Mouse (Mus musculus) heart, adult 2 months (tissue): ENCODE measurements around the gene Slc5a9. TPM values are rescaled to one million over a fixed set of nuclear protein-coding genes. Genes with fewer than 3 reads are reported as not detected.
A peak's percentile ranks its signal among the peaks of the same experiment; 100 is the strongest.
"Not testable (repeated sequence)": the region's sequence is repeated elsewhere in the genome, so short reads cannot be mapped to it uniquely, and the experiment has no call there.

ENCODE experiments used
- DNase-seq, 2 experiments: peaks; one replicate each; pipeline ENCODE4 v3.0.0; 2021
- H3K27ac ChIP-seq: fragments of 200-600 bp; 2 replicates; pipeline ENCODE4 v1.8.1; 2022
- H3K27me3 ChIP-seq: fragments of 200-500 bp; 2 replicates; pipeline ENCODE4 v1.6.1; 2012; ENCODE audit warnings: mild to moderate bottlenecking, low read length, inconsistent platforms, mixed read lengths; ENCODE audit not compliant: control insufficient read depth, insufficient read depth
- H3K36me3 ChIP-seq: fragments of 200-500 bp; 2 replicates; pipeline ENCODE4 v1.6.1; 2012; ENCODE audit warnings: low read length, inconsistent platforms; ENCODE audit not compliant: control insufficient read depth, insufficient read depth
- H3K4me1 ChIP-seq: fragments of 200-500 bp; 2 replicates; pipeline ENCODE4 v1.6.1; 2011; ENCODE audit warnings: low read length; ENCODE audit not compliant: control insufficient read depth, insufficient read depth
- H3K4me3 ChIP-seq: fragments of 200-600 bp; 2 replicates; pipeline ENCODE4 v1.8.1; 2022
- H3K79me2 ChIP-seq: fragments of 200-500 bp; replicated peaks from 2 replicates; pipeline ENCODE4 v1.6.1; 2012; ENCODE audit warnings: mild to moderate bottlenecking, inconsistent platforms, low read length, moderate library complexity, mixed read lengths; ENCODE audit not compliant: control insufficient read depth, insufficient read depth
- H3K9ac ChIP-seq: fragments of 200-500 bp; 2 replicates; pipeline ENCODE4 v1.6.1; 2012; ENCODE audit warnings: low read depth, mild to moderate bottlenecking, control low read depth, inconsistent platforms, low read length, mixed read lengths
- CTCF ChIP-seq: fragments of 200-600 bp; IDR thresholded peaks from 2 replicates; pipeline ENCODE4 v1.8.1; 2022; ENCODE audit warnings: antibody characterized with exemption, mild to moderate bottlenecking, moderate library complexity
- EP300 ChIP-seq: fragments of 200-500 bp; IDR thresholded peaks from 2 replicates; pipeline ENCODE4 v1.6.1; 2011; ENCODE audit warnings: low read depth, low read length, control low read depth; ENCODE audit not compliant: insufficient read depth
- POLR2A ChIP-seq: fragments of 200-500 bp; IDR thresholded peaks from 2 replicates; pipeline ENCODE4 v1.6.1; 2011; ENCODE audit warnings: mild to moderate bottlenecking, low read depth, low read length, control low read depth; ENCODE audit not compliant: insufficient read depth
- WGBS: fragments of 180-500 bp; shearing (Covaris S2); methylation state at CpG from one replicate; pipeline ENCODE4 v1.1.7; 2018; 5-methylcytosine and 5-hydroxymethylcytosine counted together
- intact Hi-C: fragments of 180-260 bp; cut with DNase I; formaldehyde crosslinking; loops from one replicate; pipeline ENCODE4 v1.15.1; 2025
- long read RNA-seq: library from polyadenylated mRNA; stranded (forward); transcript quantifications from one replicate; pipeline ENCODE4 v2.0.0, GENCODE M21; 2021
- polyA plus RNA-seq: library from polyadenylated mRNA; depleted of rRNA; stranded (reverse); fragments of >200 nt; gene quantifications from 2 replicates; pipeline ENCODE4 v1.2.3, GENCODE M21; 2012; rRNA removed
- total RNA-seq, 2 experiments: library from RNA; stranded (reverse); gene quantifications; 2 replicates each; pipeline ENCODE4 v1.2.3; 2021

Slc5a9 gene
- not detected for total RNA-seq
- polyA plus RNA-seq, result 0.27 TPM in 1 of 2 replicates, not detected in the other
- long read RNA-seq, result 0 reads

DNA sequence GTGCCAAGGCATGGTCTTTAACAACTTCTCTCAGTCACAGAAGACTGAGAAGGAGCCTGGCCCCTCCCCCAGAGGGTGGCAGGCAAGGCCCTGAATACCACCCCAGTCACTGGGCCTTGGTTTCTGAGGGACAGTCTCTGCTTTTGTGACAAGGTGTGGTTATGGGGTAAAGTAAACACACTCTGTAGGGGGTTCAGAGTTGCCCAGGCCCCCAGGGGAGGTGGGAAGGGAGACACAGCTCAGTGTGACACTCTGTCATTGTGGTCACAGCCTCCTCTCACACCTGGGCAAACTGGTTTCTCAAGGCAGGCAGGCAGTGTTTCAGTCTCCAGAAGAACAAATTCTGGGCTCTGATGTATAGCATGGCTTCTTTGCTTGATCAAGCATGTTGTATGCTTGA lies at the start of gene Slc5a9:
Gene Slc5a9 (minus strand): TSS at position 144 of the 400 bp plus-strand sequence.
- Histone ChIP-seq H3K27ac (no peak within 1 kb of the TSS), H3K79me2 (no peaks in the 10 kb centered on the region), H3K9ac (no peak within 1 kb of the TSS), H3K27me3 (no peaks in the 10 kb centered on the region), H3K36me3 (no peaks in the 10 kb centered on the region), H3K4me3 (no peak within 1 kb of the TSS), H3K4me1 (no peaks in the 10 kb centered on the region)
- TF ChIP-seq EP300 (no peak), CTCF (no peak), POLR2A (no peak)
- intact Hi-C loops, result no loop called here
- no peak for DNase-seq

GRCm38 (mm10) chr4:111919092-111919491 lies 16.4 kb upstream of the Slc5a9 start, which contains the start of gene Skint8:
TSS of gene Skint8 (plus strand) at chr4:111919392.
- Histone ChIP-seq H3K4me3 (no peak within 1 kb of the TSS), H3K9ac (no peak within 1 kb of the TSS), H3K36me3 (no peaks in the 10 kb centered on the region), H3K79me2 (no peaks in the 10 kb centered on the region), H3K4me1 (no peaks in the 10 kb centered on the region), H3K27me3 (no peaks in the 10 kb centered on the region), H3K27ac (no peak within 1 kb of the TSS)
- intact Hi-C loops, result no loop called here
- 60% methylated on average over 1 of the region's 1 CpGs for WGBS
- no peak for TF ChIP-seq EP300
- TF ChIP-seq CTCF, result no peak
- TF ChIP-seq POLR2A, result no peak
- DNase-seq, result no peak

DNA sequence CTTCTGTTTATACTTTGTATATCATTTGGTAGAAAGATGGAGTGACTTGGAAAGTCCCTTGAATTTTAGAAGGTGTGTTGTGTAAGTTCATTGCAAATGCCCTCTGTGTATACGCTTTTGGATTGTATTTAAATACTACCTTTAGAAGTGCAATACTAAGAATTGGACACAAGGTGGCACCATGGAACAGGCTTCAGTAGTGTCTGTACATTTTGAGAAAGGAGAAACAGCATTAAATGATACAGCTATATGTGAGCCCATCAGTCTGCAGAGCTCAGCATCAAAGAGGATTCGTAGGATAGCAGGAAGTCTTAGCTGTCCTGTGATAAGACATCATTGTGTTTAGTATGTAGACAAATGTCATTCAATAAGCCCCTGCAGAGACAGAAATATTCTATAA lies 5.2 kb upstream of the Slc5a9 start:
- intact Hi-C loops, result loop anchor here (5.0 kb wide), 1 partner anchor 69 kb away; no protein-coding TSS in a partner anchor
- Histone ChIP-seq H3K36me3 (no peaks in the 10 kb centered on the region), H3K4me1 (no peaks in the 10 kb centered on the region), H3K27ac (no peak overlapping the region), H3K79me2 (no peaks in the 10 kb centered on the region), H3K4me3 (no peak overlapping the region), H3K27me3 (no peaks in the 10 kb centered on the region), H3K9ac (no peak overlapping the region)
- no peak for DNase-seq
- TF ChIP-seq EP300 (no peak), CTCF (peak; percentile 79)
- 37% methylated on average over 2 of the region's 2 CpGs for WGBS

DNA sequence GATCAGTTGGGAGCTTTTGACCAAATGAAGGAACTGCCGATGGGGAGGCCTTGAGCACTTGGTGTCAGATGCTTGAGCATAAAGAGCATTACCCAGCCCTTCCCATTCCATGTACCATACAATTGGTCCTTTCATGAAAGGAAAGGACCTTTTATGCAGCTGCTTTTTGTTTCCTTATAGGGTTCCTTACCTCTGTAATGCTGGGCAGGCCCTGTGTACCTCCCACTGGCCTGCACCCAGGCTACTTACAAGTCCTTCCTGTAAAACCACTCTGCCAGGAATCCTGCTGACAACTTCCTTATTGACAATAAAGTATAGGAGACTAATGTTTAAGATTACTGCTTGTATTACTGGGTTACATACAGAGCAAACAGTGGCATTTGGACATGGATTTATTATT lies 1.2 kb downstream of the Slc5a9 start:
- H3K36me3 ChIP-seq, result no peaks in the 10 kb centered on the region
- intact Hi-C loops, result no loop called here
- no peak for DNase-seq
- TF ChIP-seq CTCF, result no peak
- no peak for TF ChIP-seq EP300
- no peak for TF ChIP-seq POLR2A
- H3K27ac ChIP-seq, result no peak overlapping the region
- no peaks in the 10 kb centered on the region for H3K4me1 ChIP-seq
- no peak overlapping the region for H3K4me3 ChIP-seq
- H3K9ac ChIP-seq, result no peak overlapping the region
- WGBS, result 80% methylated on average over 1 of the region's 1 CpGs
- H3K27me3 ChIP-seq, result no peaks in the 10 kb centered on the region
- no peaks in the 10 kb centered on the region for H3K79me2 ChIP-seq

GRCm38 (mm10) chr4:111900491-111900890 lies 2.2 kb downstream of the Slc5a9 start:
- H3K9ac ChIP-seq, DNase-seq, H3K27ac ChIP-seq, H3K4me1 ChIP-seq, H3K36me3 ChIP-seq, H3K27me3 ChIP-seq, intact Hi-C loops, H3K4me3 ChIP-seq, H3K79me2 ChIP-seq: not testable (repeated sequence)
- WGBS, result 33% methylated on average over 1 of the region's 1 CpGs

- Histone ChIP-seq H3K36me3 (no peaks in the 10 kb centered on the region), H3K4me1 (no peaks in the 10 kb centered on the region), H3K9ac (no peak overlapping the region), H3K79me2 (no peaks in the 10 kb centered on the region), H3K27me3 (no peaks in the 10 kb centered on the region), H3K27ac (no peak overlapping the region), H3K4me3 (no peak overlapping the region)
- WGBS, result 61% methylated on average over 4 of the region's 4 CpGs
- intact Hi-C loops, result no loop called here
- TF ChIP-seq POLR2A (no peak), EP300 (no peak), CTCF (no peak)
- DNase-seq, result no peak
Measured at GRCm38 (mm10) chr4:111898566-111898965, 4.2 kb downstream of the Slc5a9 start.
